Mouse (Mus musculus) limb, embryonic 14.5 days (tissue): Measurements from ENCODE around the gene C130060K24Rik. TPM values are rescaled to one million over a fixed set of nuclear protein-coding genes. Genes with fewer than 3 reads are reported as not detected.
A peak's percentile ranks its signal among the peaks of the same experiment; 100 is the strongest.

Source experiments
- ATAC-seq: fragments of 200-750 bp; cut with Nextera tagmentation; 2 replicates; pipeline ENCODE4 v1.8.0; 2017; ENCODE audit warnings: low read depth, moderate number of reproducible peaks, moderate TSS enrichment; ENCODE audit not compliant: low FRiP score
- DNase-seq: peaks from one replicate; pipeline ENCODE4 v3.0.0-alpha.2; 2015; ENCODE audit warnings: low spot score
- H3K27ac ChIP-seq: fragments of 300-500 bp; sonication (generic); replicated peaks from 2 replicates; pipeline ENCODE4 v1.5.1; 2014; ENCODE audit warnings: low read depth, mild to moderate bottlenecking, low read length, moderate library complexity, mixed read lengths
- H3K27me3 ChIP-seq: fragments of 300-500 bp; sonication (generic); 2 replicates; pipeline ENCODE4 v1.6.1; 2014; ENCODE audit warnings: low read length, mixed read lengths; ENCODE audit not compliant: control insufficient read depth, insufficient read depth
- H3K36me3 ChIP-seq: fragments of 300-500 bp; sonication (generic); 2 replicates; pipeline ENCODE4 v1.6.1; 2014; ENCODE audit warnings: mild to moderate bottlenecking, low read length, moderate library complexity, mixed read lengths; ENCODE audit not compliant: control insufficient read depth, insufficient read depth
- H3K4me1 ChIP-seq: fragments of 300-500 bp; sonication (generic); 2 replicates; pipeline ENCODE4 v1.6.1; 2014; ENCODE audit warnings: antibody characterized with exemption, low read length, mixed read lengths; ENCODE audit not compliant: control insufficient read depth, insufficient read depth
- H3K4me2 ChIP-seq: fragments of 300-500 bp; sonication (generic); replicated peaks from 2 replicates; pipeline ENCODE4 v1.6.1; 2014; ENCODE audit warnings: low read depth, mild to moderate bottlenecking, low read length, moderate library complexity; ENCODE audit not compliant: severe bottlenecking
- H3K4me3 ChIP-seq: fragments of 300-500 bp; sonication (generic); replicated peaks from 2 replicates; pipeline ENCODE4 v1.5.1; 2014; ENCODE audit warnings: low read length
- H3K9ac ChIP-seq: fragments of 300-500 bp; sonication (generic); 2 replicates; pipeline ENCODE4 v1.6.1; 2014; ENCODE audit warnings: mild to moderate bottlenecking, low read depth, low read length, moderate library complexity; ENCODE audit not compliant: severe bottlenecking
- H3K9me3 ChIP-seq: fragments of 300-500 bp; sonication (generic); 2 replicates; pipeline ENCODE4 v1.6.1; 2016; ENCODE audit warnings: low read length; ENCODE audit not compliant: control insufficient read depth
- POLR2A ChIP-seq: fragments of 200-500 bp; IDR thresholded peaks from 2 replicates; pipeline ENCODE4 v1.8.0; 2012; ENCODE audit warnings: inconsistent platforms, mild to moderate bottlenecking, moderate library complexity, borderline replicate concordance; ENCODE audit not compliant: insufficient read depth, insufficient read length; ENCODE audit errors: extremely low read depth
- WGBS: fragments of 180-500 bp; shearing (Covaris S2); extraction: QIAGEN DNeasy Blood & Tissue Kit; methylation state at CpG from one replicate; pipeline ENCODE4 v1.1.7; 2014; 5-methylcytosine and 5-hydroxymethylcytosine counted together
- polyA plus RNA-seq, 2 experiments: library from polyadenylated mRNA; depleted of rRNA in 1 of 2; stranded (reverse) in 1 of 2; unstranded in 1 of 2; fragments of >200 nt; fragmentation: Nextera tagmentation in 1 of 2; extraction: Ambion mirVana in 1 of 2; gene quantifications; 2 replicates each; pipeline versions ENCODE4 v1.2.1 to v1.2.3; 2012 to 2014

C130060K24Rik gene
- polyA plus RNA-seq (2012; rRNA removed) (0.36 and 1.3 TPM in 2 replicates), polyA plus RNA-seq (2014; fragmentation: Nextera tagmentation; extraction: Ambion mirVana) (0.08 and 0.19 TPM in 2 replicates)

DNA sequence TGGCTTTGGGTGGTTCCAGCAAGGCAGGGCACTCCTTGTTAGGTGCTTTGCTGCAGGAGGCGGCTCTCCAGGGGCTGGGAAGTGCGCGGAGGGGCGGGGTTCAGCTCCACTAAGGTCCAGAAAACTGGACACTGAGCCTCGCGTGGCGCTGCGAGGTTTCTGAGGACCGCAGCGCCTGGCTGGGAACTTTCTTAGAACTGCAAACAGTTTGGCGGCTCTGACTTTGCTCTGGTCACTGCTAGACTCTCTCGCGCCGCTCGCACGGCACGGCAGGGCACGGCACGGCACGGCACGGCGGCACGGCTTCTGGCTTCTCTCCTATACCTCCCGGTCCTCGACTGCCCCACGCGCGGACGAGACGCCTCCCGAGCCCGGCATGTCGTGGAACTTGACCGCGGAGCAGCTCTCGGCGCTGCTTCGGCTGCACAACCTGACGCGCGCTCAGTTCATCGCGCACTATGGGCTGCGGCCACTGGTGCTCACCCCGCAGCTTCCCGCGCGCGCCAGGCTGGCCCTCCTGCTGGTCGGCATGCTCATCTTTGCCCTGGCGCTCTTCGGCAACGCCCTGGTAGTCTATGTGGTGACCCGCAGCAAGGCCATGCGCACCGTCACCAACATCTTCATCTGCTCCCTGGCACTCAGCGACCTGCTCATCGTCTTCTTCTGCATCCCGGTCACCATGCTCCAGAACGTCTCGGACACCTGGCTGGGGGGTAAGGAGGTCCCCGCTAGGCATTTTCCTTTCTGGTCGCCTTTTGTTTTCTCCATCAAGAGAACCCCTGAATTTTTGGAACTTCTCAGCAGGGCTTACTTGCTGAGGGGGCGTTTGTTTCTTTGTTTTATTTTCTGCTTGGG is at the start of gene C130060K24Rik:
TSS of gene C130060K24Rik (plus strand) at position 188 of the 855 bp plus-strand sequence.
- 0 out of 2 replicates have a peak, but pooled peaks cover 2% of the 10 kb centered on the region for H3K4me1 ChIP-seq
- H3K9me3 ChIP-seq: no peaks in the 10 kb centered on the region
- H3K36me3 ChIP-seq: no peaks in the 10 kb centered on the region
- no peak for TF ChIP-seq POLR2A
- peaks cover 15% of the 10 kb centered on the region; the same call in 1 of the 2 replicates for H3K27me3 ChIP-seq
- peak within 1 kb of the TSS; percentile 55 for H3K9ac ChIP-seq
- peak within 1 kb of the TSS; percentile 50 for H3K4me3 ChIP-seq
- peak within 1 kb of the TSS; percentile 94 for H3K4me2 ChIP-seq
- 1% methylated on average over 47 of the region's 64 CpGs for WGBS
- ATAC-seq (peak; percentile 57), DNase-seq (peak; percentile 7)
- H3K27ac ChIP-seq: no peak within 1 kb of the TSS

DNA sequence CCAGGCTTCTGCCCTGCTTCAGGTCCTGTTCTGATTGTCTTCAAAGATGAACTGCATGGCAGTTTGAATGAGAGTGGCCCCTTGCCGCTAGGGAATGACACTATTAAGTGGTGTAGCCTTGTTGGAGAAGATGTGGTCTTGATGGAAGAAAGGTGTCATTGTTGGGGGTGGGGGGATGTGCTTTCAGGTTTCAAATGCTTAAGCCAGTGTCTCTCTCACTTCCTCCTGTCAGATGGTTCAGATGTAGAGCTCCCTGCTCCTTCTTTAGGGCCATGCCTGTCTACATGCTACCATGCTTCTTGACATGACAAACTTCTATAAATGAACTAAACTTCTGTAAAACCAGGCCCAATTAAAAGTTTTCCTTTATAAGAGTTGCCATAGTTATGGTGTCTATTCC is 46.7 kb upstream of the C130060K24Rik start:
- no peak overlapping the region for H3K4me2 ChIP-seq
- WGBS: 93% methylated on average over 1 of the region's 1 CpGs
- H3K9me3 ChIP-seq: no peaks in the 10 kb centered on the region
- H3K36me3 ChIP-seq: no peaks in the 10 kb centered on the region
- H3K27me3 ChIP-seq: no peaks in the 10 kb centered on the region
- H3K9ac ChIP-seq: no peak overlapping the region
- no peak for TF ChIP-seq POLR2A
- no peak overlapping the region for H3K4me3 ChIP-seq
- no peaks in the 10 kb centered on the region for H3K4me1 ChIP-seq
- DNase-seq (no peak), ATAC-seq (no peak)
- H3K27ac ChIP-seq: no peak overlapping the region

DNA sequence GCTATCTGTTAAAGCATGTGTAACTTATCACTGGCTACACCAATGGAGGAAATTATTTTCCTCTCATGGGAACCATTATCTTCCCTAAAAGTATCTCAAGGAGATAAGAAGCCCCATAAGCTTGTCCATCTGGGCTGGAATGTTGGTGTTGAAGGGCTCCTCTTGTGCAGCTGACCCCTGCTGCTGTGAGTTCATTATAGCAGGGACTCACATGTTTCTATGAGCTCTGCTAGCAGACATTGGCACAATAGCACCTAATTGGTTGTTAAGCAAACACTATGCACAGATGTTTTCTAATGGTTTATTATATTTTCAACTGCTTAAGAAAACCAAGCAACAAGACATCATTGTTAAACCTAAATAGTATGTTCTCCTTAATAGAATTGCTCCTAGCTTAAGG is 41.5 kb upstream of the C130060K24Rik start:
- H3K27me3 ChIP-seq: no peaks in the 10 kb centered on the region
- H3K9ac ChIP-seq: no peak overlapping the region
- H3K9me3 ChIP-seq: no peaks in the 10 kb centered on the region
- DNase-seq (no peak), ATAC-seq (no peak)
- no peaks in the 10 kb centered on the region for H3K4me1 ChIP-seq
- TF ChIP-seq POLR2A: no peak
- no peaks in the 10 kb centered on the region for H3K36me3 ChIP-seq
- no peak overlapping the region for H3K27ac ChIP-seq
- H3K4me2 ChIP-seq: no peak overlapping the region
- no peak overlapping the region for H3K4me3 ChIP-seq

DNA sequence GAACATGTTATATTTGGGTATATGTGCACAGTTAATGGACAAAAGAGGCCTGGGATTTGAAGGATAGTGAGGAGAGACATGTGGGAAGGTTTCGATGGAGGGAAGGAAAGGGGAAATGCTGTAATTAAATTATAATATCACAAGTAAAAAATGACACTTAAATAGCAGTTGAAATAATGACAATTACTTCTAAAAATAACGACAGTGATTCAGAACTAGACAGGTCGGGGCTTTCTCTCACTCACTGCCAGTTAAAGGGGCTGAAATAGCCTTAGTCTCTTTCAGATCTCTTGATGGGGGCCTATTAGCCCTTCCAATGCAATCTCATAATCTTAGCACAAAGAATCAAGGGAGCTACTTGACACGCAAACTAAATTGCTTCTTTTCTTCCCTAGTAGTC is 39.5 kb upstream of the C130060K24Rik start:
- no peak overlapping the region for H3K9ac ChIP-seq
- H3K36me3 ChIP-seq: no peaks in the 10 kb centered on the region
- ATAC-seq (no peak), DNase-seq (no peak)
- no peaks in the 10 kb centered on the region for H3K27me3 ChIP-seq
- no peak overlapping the region for H3K4me3 ChIP-seq
- H3K4me2 ChIP-seq: no peak overlapping the region
- no peaks in the 10 kb centered on the region for H3K4me1 ChIP-seq
- H3K27ac ChIP-seq: no peak overlapping the region
- TF ChIP-seq POLR2A: no peak
- 67% methylated on average over 4 of the region's 4 CpGs for WGBS
- no peaks in the 10 kb centered on the region for H3K9me3 ChIP-seq

DNA sequence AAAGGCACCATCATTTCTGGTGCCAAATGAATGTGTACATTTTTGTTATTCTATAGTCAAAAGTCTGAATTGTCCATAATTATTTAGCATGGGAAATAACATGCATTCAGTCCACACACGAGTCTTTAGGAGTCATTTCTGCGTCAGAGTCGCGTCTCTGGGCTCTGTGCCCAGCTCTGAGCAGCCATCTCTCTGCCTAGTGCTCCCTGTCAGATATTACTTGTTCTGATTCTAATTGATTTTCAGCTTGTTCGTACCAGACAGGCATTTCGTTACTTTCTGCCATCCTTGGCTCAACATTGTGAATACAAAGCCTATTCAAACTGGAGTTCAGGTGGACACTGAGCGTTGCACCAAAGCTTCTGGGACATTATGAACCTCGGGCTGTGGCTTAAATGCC is 33.2 kb upstream of the C130060K24Rik start:
- H3K4me3 ChIP-seq: no peak overlapping the region
- H3K9me3 ChIP-seq: no peaks in the 10 kb centered on the region
- DNase-seq (no peak), ATAC-seq (no peak)
- H3K9ac ChIP-seq: no peak overlapping the region
- no peak for TF ChIP-seq POLR2A
- H3K4me2 ChIP-seq: no peak overlapping the region
- no peaks in the 10 kb centered on the region for H3K4me1 ChIP-seq
- whole genome bisulfite sequencing: 85% methylated on average over 8 of the region's 8 CpGs
- no peak overlapping the region for H3K27ac ChIP-seq
- H3K36me3 ChIP-seq: no peaks in the 10 kb centered on the region
- no peaks in the 10 kb centered on the region for H3K27me3 ChIP-seq
